Mouse (Mus musculus): ENCODE measurements around the gene Pphln1. TPM values are rescaled to one million over a fixed set of nuclear protein-coding genes. Genes with fewer than 3 reads are reported as not detected.

Gene Pphln1
- total RNA-seq, 1 experiment from 2014 or later, result 29.0 TPM

DNA sequence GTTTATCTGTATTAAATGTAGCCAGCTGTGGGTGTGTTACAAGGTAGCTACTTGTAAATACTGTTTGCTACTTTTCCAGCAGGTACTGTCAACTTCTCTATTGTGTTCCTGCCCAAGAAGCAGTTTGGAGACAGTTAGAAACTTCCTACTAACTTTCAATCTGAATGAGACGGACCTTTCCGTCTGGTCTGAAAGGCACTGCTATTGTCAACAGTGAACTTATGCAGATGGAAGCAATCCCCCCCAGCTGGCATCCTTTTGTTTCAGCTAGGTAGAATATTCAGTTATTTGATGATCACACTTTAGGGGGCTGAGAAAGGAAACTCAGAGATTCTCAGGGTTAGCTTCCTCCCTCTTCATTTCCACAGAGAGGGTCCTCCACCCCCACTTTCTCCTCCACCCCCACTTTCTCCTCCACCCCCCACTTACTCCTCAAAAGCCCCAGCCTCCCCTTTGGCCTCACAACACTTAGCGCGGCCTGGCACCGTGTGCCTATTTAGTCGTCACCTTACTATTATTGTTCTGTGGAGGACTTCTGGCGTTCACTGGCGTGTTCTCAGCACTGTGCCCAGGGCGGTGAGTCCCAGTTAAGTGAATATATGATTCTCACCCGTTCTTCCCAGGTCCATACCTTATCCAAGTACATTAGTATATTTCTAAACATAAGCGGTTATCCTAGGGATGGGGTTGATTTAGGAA is 123.1 kb downstream of the Pphln1 start:
- no peak for ATAC-seq (replicated peaks; ENCODE audit: insufficient number of reproducible peaks, low FRiP score, low TSS enrichment, poor library complexity, severe bottlenecking)

DNA sequence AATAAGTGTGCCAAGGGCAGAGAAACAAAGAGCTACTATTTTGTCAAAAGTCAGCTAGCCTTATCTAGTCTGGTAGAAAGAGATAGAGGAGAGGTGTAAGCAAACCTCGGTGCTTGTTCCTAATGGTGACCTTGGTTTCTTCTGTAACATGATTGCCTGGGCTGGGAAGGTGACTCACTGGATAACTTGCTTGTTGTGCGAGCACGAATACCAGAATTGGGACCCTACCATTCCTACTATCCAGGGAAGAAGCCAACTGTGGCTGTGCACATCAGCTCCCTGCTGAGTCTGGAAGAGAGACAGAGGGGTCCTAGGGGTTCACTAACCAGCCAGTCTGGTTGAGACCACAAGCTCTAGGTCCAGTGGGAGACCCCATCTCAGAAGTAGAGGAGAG is 123.6 kb downstream of the Pphln1 start:
- no peak for ATAC-seq (replicated peaks; ENCODE audit: insufficient number of reproducible peaks, low FRiP score, low TSS enrichment, poor library complexity, severe bottlenecking)

DNA sequence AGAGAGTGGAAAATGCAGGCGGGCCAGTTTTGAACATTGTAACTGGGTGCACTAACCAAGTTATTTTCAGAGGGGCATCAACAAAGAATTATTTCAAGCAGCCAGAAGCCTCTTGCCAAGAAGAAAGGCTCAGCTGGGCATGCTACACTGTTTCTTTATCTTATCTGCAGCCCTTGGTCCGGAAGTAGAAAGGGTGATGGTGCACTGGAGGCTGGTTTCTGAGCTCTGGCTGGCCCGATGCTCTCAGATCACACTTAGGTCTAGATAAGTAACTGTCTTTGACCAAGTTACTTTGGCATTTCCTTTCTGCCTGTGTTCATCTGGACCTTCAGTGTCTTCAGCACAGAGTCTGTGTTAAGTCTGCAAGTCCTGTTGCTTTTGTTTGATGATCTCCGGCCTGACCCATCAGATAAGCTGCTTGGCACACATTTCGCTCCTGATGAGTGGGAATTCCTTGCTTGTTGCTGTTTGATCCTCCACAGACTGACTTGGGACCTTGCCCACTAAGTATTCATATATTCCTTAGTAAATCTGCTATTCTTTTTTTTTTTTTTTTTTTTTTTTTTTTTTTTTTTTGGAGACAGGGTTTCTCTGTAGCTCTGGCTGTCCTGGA is 127.3 kb downstream of the Pphln1 start:
- no peak for ATAC-seq (replicated peaks; ENCODE audit: insufficient number of reproducible peaks, low FRiP score, low TSS enrichment, poor library complexity, severe bottlenecking)

- ATAC-seq (replicated peaks; ENCODE audit: insufficient number of reproducible peaks, low FRiP score, low TSS enrichment, poor library complexity, severe bottlenecking), result no peak
Observed at GRCm38 (mm10) chr15:93529831-93530702, 131.9 kb downstream of the Pphln1 start.

- no peak for ATAC-seq (replicated peaks; ENCODE audit: insufficient number of reproducible peaks, low FRiP score, low TSS enrichment, poor library complexity, severe bottlenecking)
Observed at GRCm38 (mm10) chr15:93530703-93531032, 132.5 kb downstream of the Pphln1 start.

GRCm38 (mm10) chr15:93536191-93536590 is 138.0 kb downstream of the Pphln1 start:
- no peak for ATAC-seq (replicated peaks; ENCODE audit: insufficient number of reproducible peaks, low FRiP score, low TSS enrichment, poor library complexity, severe bottlenecking)

DNA sequence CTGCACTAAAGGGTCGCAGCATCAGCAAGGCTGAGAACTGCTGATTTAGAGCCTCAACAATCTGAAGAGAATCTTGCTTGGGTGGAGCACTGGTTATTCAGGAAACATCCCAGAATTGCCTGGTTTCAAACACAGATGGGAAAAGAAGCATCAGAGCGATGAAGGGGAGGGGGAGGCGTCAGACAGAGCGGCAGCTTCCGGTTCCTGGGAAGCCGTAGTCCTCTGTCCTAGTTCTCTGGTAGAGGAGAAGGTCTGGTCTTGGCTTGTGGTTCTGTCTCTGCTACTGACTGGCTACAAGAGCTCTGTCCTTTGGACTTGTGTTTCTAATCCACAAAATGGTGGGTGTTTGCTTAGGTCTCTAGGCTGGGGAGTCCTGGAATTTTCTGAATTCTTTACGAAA is 139.6 kb downstream of the Pphln1 start:
- no peak for ATAC-seq (replicated peaks; ENCODE audit: insufficient number of reproducible peaks, low FRiP score, low TSS enrichment, poor library complexity, severe bottlenecking)

- no peak for ATAC-seq (replicated peaks; ENCODE audit: insufficient number of reproducible peaks, low FRiP score, low TSS enrichment, poor library complexity, severe bottlenecking)
Observed at GRCm38 (mm10) chr15:93538551-93539205, 140.5 kb downstream of the Pphln1 start.

- ATAC-seq (replicated peaks; ENCODE audit: insufficient number of reproducible peaks, low FRiP score, low TSS enrichment, poor library complexity, severe bottlenecking), result no peak
Observed at GRCm38 (mm10) chr15:93539415-93539814, 141.3 kb downstream of the Pphln1 start.

Other genes with a start within 250 kb of the Pphln1 start
- 47.3 to 60.0 TPM (median 56.2 TPM) in 3 replicates for gene Gxylt1, start 123.2 kb upstream of the Pphln1 start, total RNA-seq (2017)
- 19.9 to 26.2 TPM (median 21.2 TPM) in 3 replicates for gene Yaf2, start 61.4 kb upstream of the Pphln1 start, total RNA-seq (2017)
- 121 to 168 TPM (median 162 TPM) in 3 replicates for gene Zcrb1, start within 50 bp of the Pphln1 start, total RNA-seq (2017)
- 0.19 TPM in 1 of 3 replicates, not detected in the others for gene Prickle1, start 197.5 kb downstream of the Pphln1 start, total RNA-seq (2017)

All from monocyte, adult 5-6 weeks (primary cell).